Mouse (Mus musculus): ENCODE data around the gene Zfp316. TPM values are rescaled to one million over a fixed set of nuclear protein-coding genes. Genes with fewer than 3 reads are reported as not detected.

Zfp316 gene
- polyA plus RNA-seq (2015; fragmentation: Nextera tagmentation; extraction: Ambion mirVana) = 3.0 and 3.4 TPM in 2 replicates

GRCm38 (mm10) chr5:143269363-143270150 is at the start of gene Zfp316:
Gene Zfp316 (minus strand): TSS chr5:143270022.

DNA sequence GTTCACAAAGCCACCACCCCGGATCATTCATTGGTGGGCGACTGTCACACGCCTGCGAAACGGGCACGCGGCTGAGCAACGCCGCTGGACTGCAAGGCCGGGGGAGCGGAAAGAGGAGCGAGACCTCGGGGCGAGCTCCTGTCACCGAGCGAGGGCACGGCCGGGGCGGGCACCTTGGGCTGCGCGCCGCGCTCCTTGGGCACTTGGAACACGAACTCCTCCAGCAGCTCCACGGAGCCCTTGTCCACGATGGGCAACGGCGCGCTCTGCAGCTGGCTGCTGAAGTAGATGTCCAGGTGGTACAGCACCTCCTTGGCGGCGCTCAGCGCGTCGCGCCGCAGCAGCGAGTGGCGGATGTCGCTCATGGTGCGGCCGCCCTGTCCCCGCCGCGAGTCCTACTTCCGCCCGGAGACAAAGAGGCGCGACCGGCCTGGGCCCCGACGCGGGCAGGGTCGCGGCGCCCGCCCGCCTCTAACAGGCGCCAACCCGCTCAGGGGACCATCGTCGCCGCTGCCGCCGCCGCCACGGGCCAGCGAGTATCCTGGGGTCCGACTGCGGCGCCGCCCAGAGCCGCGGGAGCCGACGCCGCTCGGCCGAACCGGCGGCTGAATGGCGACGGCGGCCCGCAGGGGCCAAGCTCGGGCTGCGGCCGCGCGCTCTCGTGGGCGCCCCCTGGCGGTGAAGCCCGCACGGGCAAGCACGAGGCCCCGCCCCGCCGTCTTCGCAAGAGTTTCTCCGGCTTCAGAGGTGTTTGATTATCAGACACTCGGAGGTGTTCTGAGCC is 45.1 kb upstream of the Zfp316 start, which contains the start of gene E130309D02Rik:
TSS of gene E130309D02Rik (minus strand) at position 631 of the 784 bp plus-strand sequence.

GRCm38 (mm10) chr5:143293404-143293803 is 23.6 kb upstream of the Zfp316 start, which contains the start of gene Zfp853:
Gene Zfp853 (minus strand): TSS chr5:143293623.

GRCm38 (mm10) chr5:143235028-143235693 is 34.7 kb downstream of the Zfp316 start, which contains the start of gene Zfp12:
Gene Zfp12 (plus strand): TSS chr5:143235163.

DNA sequence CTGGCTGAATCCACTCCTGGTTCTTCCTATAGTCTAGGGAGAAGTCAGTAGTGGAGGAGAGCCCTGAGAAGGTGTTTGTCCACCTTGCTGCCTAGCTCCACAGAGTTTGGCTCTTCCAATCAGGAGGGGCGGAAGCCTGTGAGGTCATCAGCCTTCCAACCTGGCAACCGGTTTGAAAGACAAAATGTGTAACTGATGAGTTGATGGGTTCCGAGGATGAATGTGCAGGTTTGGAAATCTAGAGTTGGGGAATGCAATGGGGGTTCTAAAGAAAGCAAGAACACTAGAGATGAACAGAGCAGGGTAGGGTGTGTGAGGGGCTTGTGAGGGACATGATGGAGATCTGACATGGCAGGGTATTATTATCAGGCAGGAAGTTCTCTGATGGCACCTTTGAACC is 43.0 kb downstream of the Zfp316 start, which contains the start of gene Spdye4a:
TSS of gene Spdye4a (minus strand) at position 101 of the 400 bp plus-strand sequence.

Other genes starting within 250 kb of the Zfp316 start
- 19.4 and 32.7 TPM in 2 replicates for gene Rnf216, start 157.0 kb downstream of the Zfp316 start, polyA plus RNA-seq (2015; fragmentation: Nextera tagmentation; extraction: Ambion mirVana)
- 0.03 TPM in 1 of 2 replicates, not detected in the other for gene Olfr718-ps1, start 122.4 kb downstream of the Zfp316 start, polyA plus RNA-seq (2015; fragmentation: Nextera tagmentation; extraction: Ambion mirVana)
- 6.1 and 7.0 TPM in 2 replicates for gene Rbak, start 89.2 kb downstream of the Zfp316 start, polyA plus RNA-seq (2015; fragmentation: Nextera tagmentation; extraction: Ambion mirVana)
- gene Spdye4b, start 89.0 kb downstream of the Zfp316 start, polyA plus RNA-seq (2015; fragmentation: Nextera tagmentation; extraction: Ambion mirVana) = 0.05 TPM in 1 of 2 replicates, not detected in the other
- not detected in 2 replicates for gene Spdye4a, start 43.1 kb downstream of the Zfp316 start, polyA plus RNA-seq (2015; fragmentation: Nextera tagmentation; extraction: Ambion mirVana)
- 8.7 and 9.1 TPM in 2 replicates for gene Zfp12, start 34.9 kb downstream of the Zfp316 start, polyA plus RNA-seq (2015; fragmentation: Nextera tagmentation; extraction: Ambion mirVana)
- 0.04 and 0.20 TPM in 2 replicates for gene Zfp853, start 23.6 kb upstream of the Zfp316 start, polyA plus RNA-seq (2015; fragmentation: Nextera tagmentation; extraction: Ambion mirVana)
- gene E130309D02Rik, start 45.3 kb upstream of the Zfp316 start, polyA plus RNA-seq (2015; fragmentation: Nextera tagmentation; extraction: Ambion mirVana) = 18.0 and 29.8 TPM in 2 replicates
- 58.8 and 92.9 TPM in 2 replicates for gene Zdhhc4, start 59.2 kb upstream of the Zfp316 start, polyA plus RNA-seq (2015; fragmentation: Nextera tagmentation; extraction: Ambion mirVana)
- gene Grid2ip, start 87.3 kb upstream of the Zfp316 start, polyA plus RNA-seq (2015; fragmentation: Nextera tagmentation; extraction: Ambion mirVana) = 0.37 and 0.61 TPM in 2 replicates
- 195 and 215 TPM in 2 replicates for gene Kdelr2, start 133.8 kb upstream of the Zfp316 start, polyA plus RNA-seq (2015; fragmentation: Nextera tagmentation; extraction: Ambion mirVana)
- 8.5 and 14.0 TPM in 2 replicates for gene Daglb, start 194.6 kb upstream of the Zfp316 start, polyA plus RNA-seq (2015; fragmentation: Nextera tagmentation; extraction: Ambion mirVana)

All from adrenal gland, postnatal 0 days (tissue).